ENCODE assay signal across 8 mouse cellular contexts in the genomic region with DNA sequence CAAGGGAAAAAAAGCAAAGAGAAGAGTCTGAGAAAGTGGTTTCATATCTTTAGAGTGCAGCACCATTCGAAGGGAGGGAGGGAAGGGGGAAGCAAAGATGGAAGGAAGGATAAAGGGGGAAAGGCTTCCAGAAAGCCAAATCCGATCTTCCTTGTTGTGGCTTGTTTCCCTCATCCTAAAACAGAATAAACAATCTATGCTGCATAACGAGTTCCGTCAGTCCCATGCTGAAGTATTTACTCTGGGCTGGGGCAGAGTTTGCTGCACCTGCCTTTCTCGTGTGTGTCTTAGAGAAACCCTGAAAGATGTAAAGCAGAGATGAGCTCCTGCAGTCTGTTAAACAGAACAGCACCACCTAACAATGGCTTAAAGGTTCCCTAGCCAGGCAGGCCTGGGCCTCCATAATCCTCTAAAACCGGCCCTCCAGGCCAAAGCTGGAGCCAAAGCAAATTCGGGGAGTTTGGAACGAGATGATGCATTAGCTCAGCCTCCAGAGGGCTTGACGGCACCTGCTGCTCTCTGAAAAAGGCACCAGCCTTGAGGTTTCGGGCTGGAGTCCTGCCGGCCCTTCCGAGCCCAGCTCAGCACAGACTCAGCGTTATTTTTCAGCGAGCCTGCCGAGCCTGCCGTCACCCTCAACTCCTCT. TPM values are rescaled to one million over a fixed set of nuclear protein-coding genes. Genes with fewer than 3 reads are reported as not detected.
DNase-seq lines count a peak whose midpoint lies in the region; ATAC-seq lines count a peak whose summit lies in the region.

No protein-coding gene starts in this region.

- DNase-seq in kidney, adult 18-20 months: no peak
- peak; percentile 24 for DNase-seq in c-Kit-positive CD71-positive TER-119-positive erythroid progenitor cells, embryonic 14.5 days (ENCODE audit: low spot score)
- no peak for DNase-seq in forebrain, embryonic 11.5 days (ENCODE audit: low spot score)
- DNase-seq in gastrocnemius, adult 8-10 months (ENCODE audit: low spot score in 2 of 2): no peak
- DNase-seq in kidney, adult 8-10 months: no peak

- H3K9ac ChIP-seq in kidney, embryonic 16.5 days (replicated peaks; ENCODE audit: low read length): no peak overlapping the region; the same call in 1 of the 2 replicates
- peak overlapping the region; percentile 17; the same call in 1 of the 2 replicates for H3K9ac ChIP-seq in forebrain, embryonic 11.5 days (ENCODE audit: low read length)
- 0 out of 2 replicates have a peak overlapping the region, but pooled peaks have one; percentile 27 for H3K9ac ChIP-seq in limb, embryonic 13.5 days
- H3K9ac ChIP-seq in stomach, embryonic 15.5 days: no peak overlapping the region

- no peaks in the 10 kb centered on the region for H3K27me3 ChIP-seq in kidney, embryonic 16.5 days (ENCODE audit: insufficient read depth, low read length)
- H3K27me3 ChIP-seq in forebrain, embryonic 11.5 days (ENCODE audit: control insufficient read depth, insufficient read depth, low read length): no peaks in the 10 kb centered on the region
- no peaks in the 10 kb centered on the region for H3K27me3 ChIP-seq in limb, embryonic 13.5 days
- no peaks in the 10 kb centered on the region for H3K27me3 ChIP-seq in stomach, embryonic 15.5 days (replicated peaks)

- peaks cover 86% of the 10 kb centered on the region for H3K4me1 ChIP-seq in kidney, embryonic 16.5 days (ENCODE audit: insufficient read depth, low read length)
- peaks cover 8% of the 10 kb centered on the region for H3K4me1 ChIP-seq in forebrain, embryonic 11.5 days (replicated peaks; ENCODE audit: control insufficient read depth, insufficient read depth, low read length)
- peaks cover 91% of the 10 kb centered on the region for H3K4me1 ChIP-seq in limb, embryonic 13.5 days
- H3K4me1 ChIP-seq in stomach, embryonic 15.5 days: peaks cover 77% of the 10 kb centered on the region

- ATAC-seq in kidney, embryonic 16.5 days (ENCODE audit: low FRiP score, low TSS enrichment): no peak
- no peak for ATAC-seq in forebrain, embryonic 11.5 days (replicated peaks; ENCODE audit: low FRiP score)
- no peak for ATAC-seq in limb, embryonic 13.5 days (ENCODE audit: low FRiP score, low read depth)
- 0 out of 2 replicates have a peak, but pooled peaks have one; percentile 12 for ATAC-seq in stomach, embryonic 15.5 days (ENCODE audit: insufficient read depth, low FRiP score, low read depth)

- no peaks in the 10 kb centered on the region for H3K9me3 ChIP-seq in kidney, embryonic 16.5 days (ENCODE audit: low read length)
- no peaks in the 10 kb centered on the region for H3K9me3 ChIP-seq in forebrain, embryonic 11.5 days (ENCODE audit: control insufficient read depth, low read length)
- no peaks in the 10 kb centered on the region for H3K9me3 ChIP-seq in limb, embryonic 13.5 days
- H3K9me3 ChIP-seq in stomach, embryonic 15.5 days: no peaks in the 10 kb centered on the region

- 60% methylated on average over 16 of the region's 16 CpGs for WGBS in kidney, embryonic 16.5 days
- 16% methylated on average over 16 of the region's 16 CpGs for WGBS in forebrain, embryonic 11.5 days
- WGBS in limb, embryonic 13.5 days: 41% methylated on average over 16 of the region's 16 CpGs
- WGBS in stomach, embryonic 15.5 days: 19% methylated on average over 16 of the region's 16 CpGs

- no peak overlapping the region for H3K4me2 ChIP-seq in kidney, embryonic 16.5 days (replicated peaks; ENCODE audit: low read depth, low read length)
- no peak overlapping the region for H3K4me2 ChIP-seq in forebrain, embryonic 11.5 days (ENCODE audit: low read depth, low read length, severe bottlenecking)
- no peak overlapping the region; the same call in 1 of the 2 replicates for H3K4me2 ChIP-seq in limb, embryonic 13.5 days (replicated peaks)
- peak overlapping the region; percentile 42 for H3K4me2 ChIP-seq in stomach, embryonic 15.5 days

- no peak overlapping the region for H3K4me3 ChIP-seq in kidney, embryonic 16.5 days (ENCODE audit: low read length)
- H3K4me3 ChIP-seq in forebrain, embryonic 11.5 days (ENCODE audit: low read depth, low read length): no peak overlapping the region
- H3K4me3 ChIP-seq in limb, embryonic 13.5 days: no peak overlapping the region
- no peak overlapping the region for H3K4me3 ChIP-seq in stomach, embryonic 15.5 days (replicated peaks)

- H3K27ac ChIP-seq in kidney, embryonic 16.5 days (ENCODE audit: low read length): peak overlapping the region; percentile 62
- no peak overlapping the region for H3K27ac ChIP-seq in forebrain, embryonic 11.5 days (ENCODE audit: low read depth, low read length)
- peak overlapping the region; percentile 55 for H3K27ac ChIP-seq in limb, embryonic 13.5 days
- peak overlapping the region; percentile 87 for H3K27ac ChIP-seq in stomach, embryonic 15.5 days

- no peaks in the 10 kb centered on the region for H3K36me3 ChIP-seq in kidney, embryonic 16.5 days (ENCODE audit: insufficient read depth, low read length)
- H3K36me3 ChIP-seq in forebrain, embryonic 11.5 days (ENCODE audit: control insufficient read depth, insufficient read depth, low read length): no peaks in the 10 kb centered on the region
- no peaks in the 10 kb centered on the region for H3K36me3 ChIP-seq in limb, embryonic 13.5 days
- H3K36me3 ChIP-seq in stomach, embryonic 15.5 days: no peaks in the 10 kb centered on the region

RNA-seq across cellular contexts. Expression of gene Rassf3, which starts 43.4 kb away (rescaled TPM):
- polyA plus RNA-seq in kidney, embryonic 16.5 days (2015; fragmentation: Nextera tagmentation; extraction: Ambion mirVana): 14.8 and 15.2 TPM in 2 replicates
- polyA plus RNA-seq in forebrain, embryonic 11.5 days (2014; fragmentation: Nextera tagmentation; extraction: Ambion mirVana): 5.5 and 7.6 TPM in 2 replicates
- polyA plus RNA-seq in limb, embryonic 13.5 days (2015; fragmentation: Nextera tagmentation; extraction: Ambion mirVana): 17.8 and 18.1 TPM in 2 replicates
- polyA plus RNA-seq in stomach, embryonic 15.5 days (2015; fragmentation: Nextera tagmentation; extraction: Ambion mirVana): 22.4 and 25.7 TPM in 2 replicates
- total RNA-seq in gastrocnemius, adult 8-10 months (2022): 10 to 100 TPM; 23.3 to 43.2 (median 31.1) TPM

Comparison
In these comparisons a context has a peak if more than half of its experiments do, and no peak if none do; other contexts are left out.
1. H3K9ac ChIP-seq: peak in forebrain, embryonic 11.5 days (single experiment) and limb, embryonic 13.5 days (single experiment); none in kidney, embryonic 16.5 days (single experiment) and stomach, embryonic 15.5 days (single experiment).